Mouse (Mus musculus) cerebellum, adult 11-12 months (tissue): ENCODE measurements at regions not wholly inside any gene's neighbourhood (a gene's known extent, or its start where the extent isn't known, plus 50 kb on each side); places are given as distances from the start of the nearest gene placed in this dataset.
A peak's percentile ranks its signal among the peaks of the same experiment; 100 is the strongest.

Source experiments
- DNase-seq: peaks from one replicate; pipeline ENCODE4 v3.0.0; 2022

- DNase-seq, result no peak
Observed at GRCm38 (mm10) chr3:137105930-137106329, 234.9 kb upstream of the Emcn start.

DNA sequence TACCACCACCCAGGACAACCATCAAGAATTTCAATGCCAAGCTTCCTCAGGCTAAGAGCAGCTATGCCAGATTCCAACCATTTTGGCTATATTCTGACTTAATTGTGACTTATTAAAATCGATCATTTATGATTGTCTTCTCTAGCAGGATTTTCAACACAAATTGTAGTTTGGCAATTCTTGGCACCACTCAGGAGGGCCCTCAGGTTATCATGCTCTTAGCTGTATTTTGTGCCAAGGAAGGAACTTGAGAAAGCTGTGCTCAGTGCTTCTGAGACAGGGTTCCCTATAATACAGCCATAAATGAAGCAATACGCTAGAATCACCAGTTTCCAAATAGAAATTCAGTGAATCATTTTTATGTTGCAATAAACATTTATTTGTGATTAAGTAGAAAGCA is 232.7 kb upstream of the Emcn start:
- DNase-seq, result no peak

DNA sequence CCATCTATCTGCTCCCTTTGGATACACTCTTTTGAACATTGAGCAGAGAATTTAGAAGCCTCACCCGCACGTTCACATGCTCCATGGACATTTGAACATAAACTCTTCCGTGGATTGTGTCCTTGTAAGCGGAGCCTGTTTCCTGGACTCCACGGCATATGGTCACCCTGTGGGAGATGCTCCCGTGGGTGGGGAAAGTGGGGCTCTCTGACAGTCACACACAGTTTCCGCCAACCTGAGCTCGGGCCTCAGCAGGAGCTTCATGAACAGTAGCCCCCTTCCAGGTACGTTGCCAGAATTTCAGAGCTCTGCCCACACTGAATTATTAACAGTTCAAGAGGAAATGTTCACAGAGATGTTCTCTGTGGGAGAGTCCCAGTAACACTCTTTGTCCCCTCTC is 231.1 kb upstream of the Emcn start:
- DNase-seq, result peak; percentile 98

- DNase-seq, result peak; percentile 99
Observed at GRCm38 (mm10) chr3:137110485-137110884, 230.4 kb upstream of the Emcn start.

DNA sequence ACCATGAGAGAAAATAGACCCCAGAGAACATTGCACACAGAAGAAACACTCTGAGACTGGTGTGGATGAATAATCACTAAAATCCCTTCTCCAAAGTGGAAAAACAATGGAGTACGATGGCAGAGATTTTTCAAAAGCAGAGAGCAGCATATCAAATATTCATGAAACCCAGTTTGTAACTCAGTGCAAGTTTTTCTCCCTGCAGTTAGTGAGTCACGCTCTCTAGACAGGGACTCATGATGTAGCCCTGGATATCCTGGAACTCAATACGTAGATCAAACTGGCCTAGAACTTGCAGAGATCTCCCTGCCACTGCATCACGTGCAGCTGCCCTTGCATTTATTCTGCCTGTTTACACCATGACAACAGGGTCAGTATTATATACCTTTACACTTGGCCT is 210.9 kb upstream of the Emcn start:
- DNase-seq, result no peak

DNA sequence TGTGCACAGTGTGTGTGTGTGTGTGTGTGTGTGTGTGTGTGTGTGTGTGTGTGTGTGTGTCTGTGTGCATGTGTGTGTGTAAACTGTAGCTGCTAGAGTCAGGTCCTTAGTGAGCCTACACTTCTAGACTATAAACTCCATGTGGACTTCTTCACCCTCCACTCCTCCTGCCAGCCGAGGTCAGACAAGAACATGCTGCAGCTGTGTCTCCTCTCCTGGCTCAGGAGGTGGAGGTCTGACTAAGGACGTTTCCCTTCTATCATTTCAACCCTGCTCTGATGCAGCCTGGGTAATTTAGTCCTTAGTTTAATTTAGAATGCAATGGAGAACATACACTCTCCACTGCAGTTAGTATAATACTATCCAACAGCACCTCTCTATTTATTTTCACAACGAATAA is 198.8 kb upstream of the Emcn start:
- no peak for DNase-seq

GRCm38 (mm10) chr3:137146062-137146461 is 194.8 kb upstream of the Emcn start:
- no peak for DNase-seq

DNA sequence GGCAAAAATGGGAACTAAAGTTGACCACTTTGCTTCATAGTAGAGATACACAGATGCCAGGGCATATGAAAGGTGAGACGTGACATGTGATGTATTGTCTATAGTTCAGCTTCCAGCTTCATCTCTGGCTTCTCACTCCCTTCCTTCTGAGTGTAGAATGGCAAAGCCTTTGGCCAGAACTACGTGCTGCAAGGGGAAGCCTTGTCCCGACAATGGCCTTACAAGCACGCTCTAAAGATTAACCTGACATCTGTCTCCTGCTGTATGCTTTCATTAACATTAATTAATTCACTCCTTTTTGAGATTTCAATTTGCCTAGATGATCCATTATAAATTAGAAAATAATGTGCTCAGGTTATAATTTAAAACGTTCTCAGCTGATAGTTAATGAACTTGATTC is 193.5 kb upstream of the Emcn start:
- DNase-seq, result no peak

DNA sequence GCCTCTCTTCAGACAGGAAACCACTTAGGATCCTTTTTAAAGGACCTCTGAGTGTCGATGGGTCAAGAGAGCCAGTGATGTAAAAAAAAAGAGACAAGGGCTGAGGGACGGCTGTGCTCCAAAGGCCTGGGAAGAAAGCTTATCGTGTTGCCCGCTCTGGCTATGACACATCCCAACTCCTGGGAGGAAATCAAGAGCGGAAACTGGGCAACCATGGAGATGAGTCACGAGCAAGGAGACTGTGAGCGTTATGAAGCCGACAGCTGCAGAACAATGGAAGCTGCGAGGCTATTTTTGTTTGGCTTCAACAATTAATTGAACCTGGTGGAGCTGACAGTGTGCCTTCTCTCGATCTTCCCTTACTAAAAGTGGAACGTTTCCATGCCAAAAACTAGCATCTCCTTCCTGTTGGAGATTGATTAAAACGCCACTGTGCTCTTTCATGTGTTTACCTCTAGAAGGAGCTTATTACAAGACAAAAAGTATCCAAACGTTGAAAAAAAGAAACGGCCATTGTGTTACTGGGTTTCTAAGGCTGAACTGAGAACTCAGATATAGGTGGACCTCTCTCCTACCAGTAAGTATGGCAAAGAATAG is 190.4 kb upstream of the Emcn start:
- DNase-seq, result peak; percentile 50

- DNase-seq, result no peak
Observed at GRCm38 (mm10) chr3:137151431-137151830, 189.4 kb upstream of the Emcn start.

DNA sequence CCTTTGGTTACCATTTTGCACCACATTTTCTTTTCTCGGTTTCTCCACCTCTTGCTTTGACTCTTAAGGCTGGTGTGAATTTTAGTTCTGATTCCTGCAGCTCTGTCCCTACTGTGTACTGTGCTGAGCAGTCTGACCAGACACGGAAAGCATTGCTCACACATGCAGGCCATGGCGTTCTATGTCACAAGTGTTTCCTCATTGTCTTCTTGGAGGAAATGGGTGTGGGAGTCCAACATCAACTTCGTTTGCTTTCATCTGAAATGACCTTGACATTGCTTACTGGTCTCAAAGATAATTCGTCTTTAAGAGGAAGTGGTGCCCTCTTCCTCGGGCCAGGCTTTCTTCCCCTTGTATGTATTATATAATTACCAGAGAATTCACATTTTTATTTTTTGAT is 187.6 kb upstream of the Emcn start:
- DNase-seq, result no peak

GRCm38 (mm10) chr3:137154200-137155042 is 186.4 kb upstream of the Emcn start:
- no peak for DNase-seq

- DNase-seq, result no peak
Observed at GRCm38 (mm10) chr3:137155043-137155404, 185.8 kb upstream of the Emcn start.

DNA sequence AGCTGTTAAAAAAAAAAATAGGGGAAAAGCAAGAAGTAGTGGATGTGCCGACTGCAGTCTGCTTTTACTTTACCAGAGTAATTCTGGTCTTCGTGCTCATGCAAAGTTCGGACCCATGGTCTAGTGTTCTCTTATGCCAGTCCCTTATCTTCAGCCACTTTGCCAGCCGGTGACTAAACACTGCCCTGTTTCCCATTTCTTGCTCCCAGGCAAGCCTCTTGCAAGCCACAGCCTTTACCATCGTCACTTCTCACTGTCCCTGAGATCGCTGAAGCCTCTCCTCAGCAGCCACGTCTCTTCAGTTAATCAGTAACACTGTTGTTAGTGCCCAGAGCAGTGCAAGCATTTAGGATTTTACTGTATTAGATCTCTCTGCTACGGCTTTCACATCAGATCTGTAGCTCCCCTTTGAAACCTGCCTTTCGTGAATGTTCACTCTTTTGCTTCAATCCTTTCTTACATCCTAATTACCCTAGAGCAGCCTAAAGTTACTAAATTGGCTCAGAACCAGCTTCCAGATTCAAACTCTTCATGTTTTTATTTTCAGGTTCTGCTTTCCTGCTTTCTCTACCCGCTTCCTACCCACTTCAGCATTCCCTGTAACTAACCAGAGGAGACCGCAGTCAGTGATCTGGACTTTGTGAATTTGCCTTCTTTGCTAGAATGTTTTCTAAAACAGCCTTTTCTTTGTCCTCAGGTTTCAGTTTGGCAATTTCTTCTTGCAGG is 184.5 kb upstream of the Emcn start:
- no peak for DNase-seq

- DNase-seq, result no peak
Observed at GRCm38 (mm10) chr3:137189035-137189434, 151.8 kb upstream of the Emcn start.

GRCm38 (mm10) chr3:137190489-137190888 is 150.4 kb upstream of the Emcn start:
- DNase-seq, result no peak

DNA sequence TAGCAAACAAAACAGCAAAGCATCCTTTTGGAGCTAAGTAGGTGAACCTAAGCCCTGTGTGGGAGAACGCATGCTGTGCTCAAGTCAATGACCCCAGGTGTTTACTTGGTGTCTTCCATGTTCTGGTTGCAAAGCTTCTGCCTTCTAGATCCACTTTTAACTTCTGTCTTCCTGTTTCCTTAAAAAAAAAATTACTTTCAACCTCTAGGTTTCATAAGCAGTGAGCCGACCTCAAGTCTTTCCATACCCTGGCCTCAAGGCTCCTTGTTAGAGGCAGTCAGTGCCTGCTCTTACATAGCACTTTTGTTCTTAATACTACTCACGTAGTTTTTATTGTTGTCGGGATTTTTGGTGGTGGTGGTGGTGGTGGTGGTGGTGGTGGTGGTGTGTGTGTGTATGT is 149.9 kb upstream of the Emcn start:
- no peak for DNase-seq

- no peak for DNase-seq
Observed at GRCm38 (mm10) chr3:137193873-137194272, 147.0 kb upstream of the Emcn start.

- no peak for DNase-seq
Observed at GRCm38 (mm10) chr3:137211667-137212066, 129.2 kb upstream of the Emcn start.

DNA sequence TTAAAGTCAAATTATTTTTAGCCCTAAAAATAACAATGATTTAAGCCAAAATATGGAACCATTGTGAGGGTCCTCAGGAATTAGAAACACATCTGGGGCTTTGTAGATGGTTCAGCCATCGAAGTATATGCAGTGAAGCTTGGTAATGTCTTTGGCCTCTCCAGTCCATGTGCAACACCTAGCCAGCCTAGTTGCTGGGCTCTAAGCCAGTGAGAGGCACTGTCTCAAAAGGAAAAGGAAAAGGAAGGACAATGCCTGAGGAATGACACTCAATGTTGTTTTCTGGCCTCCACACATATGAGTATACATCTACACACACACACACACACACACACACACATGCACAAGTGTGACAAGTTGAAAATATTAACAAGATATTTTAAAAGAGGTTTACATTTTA is 124.8 kb upstream of the Emcn start:
- DNase-seq, result no peak

DNA sequence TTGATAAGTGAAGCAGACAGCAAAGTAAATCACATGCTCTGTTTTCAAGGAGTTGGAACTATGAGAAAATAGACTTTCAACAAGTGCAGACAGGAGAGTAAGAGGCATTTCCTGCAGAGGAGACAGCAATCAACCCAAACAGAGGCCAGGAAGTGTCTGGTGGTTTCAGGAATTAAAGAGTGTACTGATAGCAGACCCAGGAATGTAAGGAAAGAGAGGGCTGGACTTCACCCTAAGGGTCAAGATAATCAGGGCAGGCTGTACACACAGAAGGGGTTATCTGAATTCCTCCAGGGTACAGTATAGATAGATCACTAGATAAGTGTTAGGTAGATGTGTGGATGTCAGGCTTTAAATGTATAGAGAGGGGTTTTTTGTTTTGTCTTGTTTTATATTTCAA is 123.6 kb upstream of the Emcn start:
- DNase-seq, result no peak

- no peak for DNase-seq
Observed at GRCm38 (mm10) chr3:137217926-137218325, 122.9 kb upstream of the Emcn start.

GRCm38 (mm10) chr3:137226151-137226550 is 114.7 kb upstream of the Emcn start:
- no peak for DNase-seq
